Mouse (Mus musculus): ENCODE data around the gene Eif4a2.

- no peak for TF ChIP-seq CTCF (IDR thresholded peaks at IDR 0.05; ENCODE audit: control insufficient read depth, insufficient read depth, insufficient read length)
- TF ChIP-seq MAX (IDR thresholded peaks at IDR 0.05): no peak
- TF ChIP-seq USF1 (IDR thresholded peaks at IDR 0.05; ENCODE audit: low read depth): no peak
Measured at GRCm38 (mm10) chr16:23103038-23103745, 4.1 kb upstream of the Eif4a2 start.
